12 mouse cellular contexts compared by ENCODE assay signal in genomic region chr3:37469353-37469752, GRCm38 (mm10).
"Had no signal": no experiment of that assay in that cellular context is flagged by ENCODE, and none has a peak within 500 bp of the region (broad histone marks: within the 10 kb centered on the region; RNA-seq: fewer than 3 reads in every experiment).

No protein-coding gene starts in this region.

- H3K9me3 ChIP-seq: kidney, embryonic 15.5 days; limb, embryonic 12.5 days; megakaryocyte, embryonic 14.5 days; midbrain, embryonic 13.5 days had no signal

- H3K4me1 ChIP-seq: limb, embryonic 12.5 days; midbrain, embryonic 13.5 days had no signal

- H3K9ac ChIP-seq: kidney, embryonic 15.5 days; limb, embryonic 12.5 days; lung, embryonic 14.5 days; midbrain, embryonic 13.5 days had no signal

- H3K36me3 ChIP-seq: limb, embryonic 12.5 days; midbrain, embryonic 13.5 days had no signal

- H3K27me3 ChIP-seq: kidney, embryonic 15.5 days; limb, embryonic 12.5 days; megakaryocyte, embryonic 14.5 days; midbrain, embryonic 13.5 days had no signal

- H3K4me3 ChIP-seq: kidney, embryonic 15.5 days; limb, embryonic 12.5 days; megakaryocyte, embryonic 14.5 days; midbrain, embryonic 13.5 days had no signal

- H3K27ac ChIP-seq: kidney, embryonic 15.5 days; limb, embryonic 12.5 days; midbrain, embryonic 13.5 days had no signal

- DNase-seq: kidney, adult 2 months; kidney, postnatal 14 days; lung, embryonic 14.5 days; lung, postnatal 10 days; lung, postnatal 4 days; right cerebral cortex, postnatal 25 days; thymus, postnatal 4 days had no signal

- ATAC-seq: intestine, embryonic 16.5 days; midbrain, embryonic 13.5 days had no signal

- H3K4me2 ChIP-seq: kidney, embryonic 15.5 days; limb, embryonic 12.5 days; lung, embryonic 14.5 days; midbrain, embryonic 13.5 days had no signal
